Mouse (Mus musculus): Measurements from ENCODE around the gene Tfeb. TPM values are rescaled to one million over a fixed set of nuclear protein-coding genes. Genes with fewer than 3 reads are reported as not detected.

Gene Tfeb
- polyA plus RNA-seq, 1 experiment from 2014 or later: 5.6 TPM

DNA sequence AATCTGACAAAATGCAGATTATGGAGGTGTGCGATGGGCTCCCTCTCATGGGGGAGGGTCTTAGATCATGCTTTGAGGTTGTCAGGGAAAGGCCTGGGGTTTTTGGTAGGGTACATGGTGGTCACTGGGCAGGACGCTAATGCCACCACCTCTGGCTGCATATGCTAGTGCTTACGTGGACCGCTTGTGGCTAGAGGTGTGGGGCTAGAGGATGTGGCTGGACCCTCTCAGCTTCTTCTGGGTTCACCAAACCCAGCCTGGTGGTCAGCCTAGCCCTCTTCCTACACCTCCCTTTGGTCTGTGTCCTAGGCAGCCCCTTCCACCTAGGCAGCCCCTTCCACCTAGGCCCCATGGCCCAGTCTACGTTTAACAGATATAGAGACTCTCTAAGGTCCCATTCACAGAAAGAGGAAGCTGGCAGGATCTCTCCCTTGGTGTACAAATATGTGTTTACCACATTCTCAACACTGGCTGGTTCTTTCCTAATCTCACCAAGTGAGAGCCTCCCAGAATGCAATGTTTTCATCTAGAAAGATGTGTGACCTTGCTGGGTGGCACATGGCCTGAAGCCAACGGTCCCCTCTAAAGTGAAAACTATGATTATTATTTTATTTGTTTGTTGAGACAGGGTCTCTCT lies 29.7 kb downstream of the Tfeb start:
- Histone ChIP-seq H3K4me2 (ENCODE audit: low read depth, severe bottlenecking) (no peak overlapping the region), H3K9me3 (ENCODE audit: control insufficient read depth, low read length) (no peaks in the 10 kb centered on the region), H3K9ac (ENCODE audit: low read length) (no peak overlapping the region), H3K36me3 (ENCODE audit: control insufficient read depth, insufficient read depth, low read length) (no peaks in the 10 kb centered on the region), H3K4me1 (ENCODE audit: control insufficient read depth, insufficient read depth, low read length) (no peaks in the 10 kb centered on the region), H3K27me3 (ENCODE audit: control insufficient read depth, insufficient read depth, low read length) (no peaks in the 10 kb centered on the region), H3K4me3 (ENCODE audit: low read depth, low read length) (no peak overlapping the region), H3K27ac (replicated peaks; ENCODE audit: low read depth, low read length) (no peak overlapping the region)
- ATAC-seq (ENCODE audit: insufficient number of reproducible peaks, low FRiP score, low TSS enrichment, low read depth): no peak
- DNase-seq (ENCODE audit: low spot score): no peak
- WGBS: 93% methylated on average over 6 of the region's 6 CpGs

DNA sequence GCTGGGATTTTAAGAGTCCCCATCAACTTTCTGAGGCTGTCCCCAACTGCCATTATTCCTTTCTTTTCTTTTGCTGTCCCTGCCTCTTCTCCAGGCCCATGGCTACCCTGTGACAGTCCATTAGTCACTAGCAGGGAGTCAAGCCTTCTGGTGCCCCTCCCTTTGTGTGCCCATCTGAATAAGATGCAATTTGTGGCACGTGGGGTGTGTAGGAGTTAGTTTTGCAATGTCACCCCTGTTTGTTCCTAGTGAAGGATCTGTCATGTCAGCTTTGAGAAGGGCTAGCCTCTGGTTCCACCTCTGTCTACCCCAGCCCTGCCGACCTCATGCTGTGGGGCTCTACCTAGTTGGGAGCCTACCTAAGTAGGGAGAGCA lies 30.2 kb downstream of the Tfeb start:
- peaks cover 2% of the 10 kb centered on the region; the same call in 1 of the 2 replicates for H3K9me3 ChIP-seq (ENCODE audit: control insufficient read depth, low read length)
- ATAC-seq (ENCODE audit: insufficient number of reproducible peaks, low FRiP score, low TSS enrichment, low read depth) (no peak), DNase-seq (ENCODE audit: low spot score) (no peak)
- no peak overlapping the region for H3K4me3 ChIP-seq (ENCODE audit: low read depth, low read length)
- H3K4me2 ChIP-seq (ENCODE audit: low read depth, severe bottlenecking): no peak overlapping the region
- no peak overlapping the region for H3K9ac ChIP-seq (ENCODE audit: low read length)
- H3K36me3 ChIP-seq (ENCODE audit: control insufficient read depth, insufficient read depth, low read length): no peaks in the 10 kb centered on the region
- 69% methylated on average over 2 of the region's 2 CpGs for WGBS
- no peaks in the 10 kb centered on the region for H3K27me3 ChIP-seq (ENCODE audit: control insufficient read depth, insufficient read depth, low read length)
- no peaks in the 10 kb centered on the region for H3K4me1 ChIP-seq (ENCODE audit: control insufficient read depth, insufficient read depth, low read length)
- no peak overlapping the region for H3K27ac ChIP-seq (replicated peaks; ENCODE audit: low read depth, low read length)

DNA sequence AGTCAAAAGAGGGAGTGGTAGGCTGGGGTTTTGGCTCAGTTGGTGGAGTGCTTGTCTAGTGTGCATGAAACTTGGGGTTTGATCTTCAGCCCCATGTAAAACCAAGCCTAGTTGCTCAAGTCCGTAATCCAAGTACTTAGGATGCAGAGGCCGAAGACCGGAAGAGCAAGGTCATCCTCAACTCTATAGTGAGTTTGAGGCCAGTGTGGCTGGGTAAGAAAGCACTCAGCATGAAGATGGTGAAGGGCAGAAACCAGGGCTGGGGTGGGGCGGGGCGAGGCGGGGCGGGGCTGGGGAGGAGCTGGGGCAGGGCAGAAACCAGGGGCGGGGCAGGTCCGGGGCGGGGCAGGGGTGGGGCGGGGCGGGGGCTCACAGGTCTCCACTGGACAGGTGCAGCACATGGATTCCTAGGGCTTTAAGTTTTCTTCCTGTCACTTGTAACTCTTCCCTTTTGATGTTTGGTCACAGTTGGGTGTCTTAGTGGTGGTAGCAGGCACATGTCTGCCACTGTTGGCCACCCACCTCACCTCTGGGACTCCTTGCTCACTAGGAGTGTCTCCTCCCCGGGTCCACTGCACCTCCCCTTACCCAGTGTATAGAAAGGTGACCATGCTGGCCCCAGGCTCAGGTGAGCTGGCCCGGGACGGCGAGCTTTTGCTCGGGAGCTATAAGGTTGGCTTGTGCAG lies 30.8 kb downstream of the Tfeb start:
- H3K4me2 ChIP-seq (ENCODE audit: low read depth, severe bottlenecking): no peak overlapping the region
- H3K4me1 ChIP-seq (ENCODE audit: control insufficient read depth, insufficient read depth, low read length): no peaks in the 10 kb centered on the region
- H3K9me3 ChIP-seq (ENCODE audit: control insufficient read depth, low read length): peaks cover 5% of the 10 kb centered on the region; the same call in 1 of the 2 replicates
- H3K4me3 ChIP-seq (ENCODE audit: low read depth, low read length): no peak overlapping the region
- WGBS: 40% methylated on average over 13 of the region's 17 CpGs
- H3K27ac ChIP-seq (replicated peaks; ENCODE audit: low read depth, low read length): no peak overlapping the region
- H3K27me3 ChIP-seq (ENCODE audit: control insufficient read depth, insufficient read depth, low read length): no peaks in the 10 kb centered on the region
- no peak for ATAC-seq (ENCODE audit: insufficient number of reproducible peaks, low FRiP score, low TSS enrichment, low read depth)
- H3K9ac ChIP-seq (ENCODE audit: low read length): no peak overlapping the region
- H3K36me3 ChIP-seq (ENCODE audit: control insufficient read depth, insufficient read depth, low read length): no peaks in the 10 kb centered on the region
- no peak for DNase-seq (ENCODE audit: low spot score)

DNA sequence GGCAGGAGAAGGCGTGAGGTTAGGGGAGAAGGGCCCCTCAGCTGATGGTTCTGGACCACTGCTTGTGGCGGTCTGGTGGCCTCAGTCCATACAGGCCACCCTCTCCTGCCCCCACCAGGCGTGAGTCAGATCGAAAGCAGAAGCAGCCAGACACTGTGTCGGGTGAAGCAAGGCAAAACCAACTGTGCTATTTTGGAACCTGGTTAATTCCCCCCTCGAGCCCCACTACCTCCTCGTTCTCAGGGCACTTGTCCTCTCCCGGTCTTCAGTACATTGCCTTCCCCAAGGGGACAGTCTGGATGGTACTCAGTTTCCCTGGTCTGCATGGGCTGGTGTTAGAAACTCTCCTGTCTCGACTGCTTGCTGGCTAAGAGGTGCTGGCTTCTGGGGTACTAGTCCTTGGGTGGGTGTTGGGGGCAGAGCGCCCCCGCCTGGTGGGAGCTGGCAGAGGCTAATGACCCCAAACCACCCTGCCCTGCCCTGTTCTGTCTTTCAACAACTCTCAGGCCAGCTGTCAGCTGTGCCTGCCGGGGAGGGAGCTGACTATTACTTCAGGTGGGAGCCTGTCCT lies 32.0 kb downstream of the Tfeb start:
- H3K36me3 ChIP-seq (ENCODE audit: control insufficient read depth, insufficient read depth, low read length): no peaks in the 10 kb centered on the region
- WGBS: 44% methylated on average over 12 of the region's 12 CpGs
- no peaks in the 10 kb centered on the region; the same call in 1 of the 2 replicates for H3K4me1 ChIP-seq (ENCODE audit: control insufficient read depth, insufficient read depth, low read length)
- H3K4me2 ChIP-seq (ENCODE audit: low read depth, severe bottlenecking): no peak overlapping the region; the same call in 1 of the 2 replicates
- peaks cover 5% of the 10 kb centered on the region; the same call in 1 of the 2 replicates for H3K9me3 ChIP-seq (ENCODE audit: control insufficient read depth, low read length)
- no peak overlapping the region for H3K9ac ChIP-seq (ENCODE audit: low read length)
- no peak overlapping the region for H3K4me3 ChIP-seq (ENCODE audit: low read depth, low read length)
- DNase-seq (ENCODE audit: low spot score) (no peak), ATAC-seq (ENCODE audit: insufficient number of reproducible peaks, low FRiP score, low TSS enrichment, low read depth) (no peak)
- no peak overlapping the region for H3K27ac ChIP-seq (replicated peaks; ENCODE audit: low read depth, low read length)
- H3K27me3 ChIP-seq (ENCODE audit: control insufficient read depth, insufficient read depth, low read length): no peaks in the 10 kb centered on the region

DNA sequence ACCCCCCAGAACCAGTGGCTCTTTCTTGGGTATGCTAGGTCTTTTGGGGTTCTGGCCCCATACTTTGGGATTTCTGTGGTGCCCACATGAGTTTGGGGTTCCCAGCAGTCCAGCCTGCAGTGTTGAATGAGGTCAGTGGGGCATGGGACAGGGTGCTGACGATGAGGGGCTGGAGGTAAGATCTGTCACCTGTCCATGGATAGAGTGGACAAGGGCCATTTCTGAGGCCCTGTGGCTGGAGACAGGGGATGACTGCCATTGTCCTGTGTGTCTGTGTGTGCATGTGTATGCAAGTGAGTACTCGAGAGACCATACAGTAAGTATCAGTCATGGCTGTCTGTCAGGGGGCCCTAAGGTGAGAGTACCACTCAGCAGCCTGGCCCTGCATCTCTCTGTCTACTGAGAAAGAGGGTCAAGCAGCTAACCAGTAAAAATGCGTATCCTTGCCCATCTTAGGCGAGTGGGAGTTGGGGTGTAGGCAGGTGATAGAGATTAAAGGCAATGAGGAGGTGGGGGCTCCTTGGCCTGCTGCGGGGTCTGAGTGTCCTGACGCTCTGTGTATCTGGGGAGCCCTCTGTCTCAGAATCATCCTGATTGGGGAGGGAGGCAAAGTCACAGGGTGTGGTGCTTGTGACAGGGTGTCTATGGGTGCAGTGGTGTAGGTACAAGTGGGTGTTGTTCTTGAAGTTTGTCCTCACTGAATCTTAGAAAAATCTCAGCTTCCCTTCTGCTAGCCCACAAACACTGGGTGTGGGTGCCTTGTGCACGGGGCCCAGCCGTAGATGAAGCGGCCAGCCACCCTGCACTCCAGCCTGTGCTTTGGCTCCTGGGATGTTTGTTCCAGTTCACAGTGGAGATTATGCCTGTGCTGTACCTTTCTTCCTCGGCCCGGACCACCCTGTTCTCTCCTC lies 32.8 kb downstream of the Tfeb start:
- Histone ChIP-seq H3K27me3 (ENCODE audit: control insufficient read depth, insufficient read depth, low read length) (no peaks in the 10 kb centered on the region), H3K36me3 (ENCODE audit: control insufficient read depth, insufficient read depth, low read length) (no peaks in the 10 kb centered on the region), H3K9me3 (ENCODE audit: control insufficient read depth, low read length) (peaks cover 5% of the 10 kb centered on the region; the same call in 1 of the 2 replicates), H3K4me2 (ENCODE audit: low read depth, severe bottlenecking) (no peak overlapping the region), H3K9ac (ENCODE audit: low read length) (no peak overlapping the region), H3K27ac (replicated peaks; ENCODE audit: low read depth, low read length) (no peak overlapping the region), H3K4me1 (ENCODE audit: control insufficient read depth, insufficient read depth, low read length) (no peaks in the 10 kb centered on the region; the same call in 1 of the 2 replicates), H3K4me3 (ENCODE audit: low read depth, low read length) (no peak overlapping the region)
- 81% methylated on average over 11 of the region's 11 CpGs for WGBS
- no peak for DNase-seq (ENCODE audit: low spot score)
- no peak for ATAC-seq (ENCODE audit: insufficient number of reproducible peaks, low FRiP score, low TSS enrichment, low read depth)

DNA sequence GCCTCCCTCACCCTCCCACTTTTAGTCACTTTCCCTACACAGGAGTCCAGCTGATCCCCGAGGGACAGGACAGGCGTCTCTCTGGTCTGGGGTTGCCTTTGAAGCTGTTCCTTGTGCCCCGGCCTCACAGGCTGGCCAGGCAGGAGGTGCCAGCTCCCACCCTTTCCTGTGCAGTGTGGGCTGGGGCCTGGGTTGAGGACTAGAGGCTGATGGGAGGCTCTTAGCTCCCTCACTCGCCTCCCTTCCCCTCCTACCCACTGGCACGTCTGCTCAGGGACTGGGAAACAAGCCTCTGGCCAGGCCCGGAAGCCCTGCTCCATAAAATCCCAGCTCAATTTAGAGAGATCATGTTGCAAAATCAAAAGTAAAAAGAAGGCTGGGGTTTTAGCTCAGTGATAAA lies 36.8 kb downstream of the Tfeb start:
- no peaks in the 10 kb centered on the region for H3K36me3 ChIP-seq (ENCODE audit: control insufficient read depth, insufficient read depth, low read length)
- 23% methylated on average over 6 of the region's 6 CpGs for WGBS
- no peak overlapping the region for H3K4me2 ChIP-seq (ENCODE audit: low read depth, severe bottlenecking)
- no peak overlapping the region for H3K9ac ChIP-seq (ENCODE audit: low read length)
- no peaks in the 10 kb centered on the region for H3K27me3 ChIP-seq (ENCODE audit: control insufficient read depth, insufficient read depth, low read length)
- DNase-seq (ENCODE audit: low spot score): no peak
- H3K4me1 ChIP-seq (ENCODE audit: control insufficient read depth, insufficient read depth, low read length): peaks cover 2% of the 10 kb centered on the region; the same call in 1 of the 2 replicates
- ATAC-seq (ENCODE audit: insufficient number of reproducible peaks, low FRiP score, low TSS enrichment, low read depth): peak; percentile 23; the same call in 1 of the 2 replicates
- H3K4me3 ChIP-seq (ENCODE audit: low read depth, low read length): no peak overlapping the region
- peaks cover 5% of the 10 kb centered on the region; the same call in 1 of the 2 replicates for H3K9me3 ChIP-seq (ENCODE audit: control insufficient read depth, low read length)
- H3K27ac ChIP-seq (replicated peaks; ENCODE audit: low read depth, low read length): no peak overlapping the region

DNA sequence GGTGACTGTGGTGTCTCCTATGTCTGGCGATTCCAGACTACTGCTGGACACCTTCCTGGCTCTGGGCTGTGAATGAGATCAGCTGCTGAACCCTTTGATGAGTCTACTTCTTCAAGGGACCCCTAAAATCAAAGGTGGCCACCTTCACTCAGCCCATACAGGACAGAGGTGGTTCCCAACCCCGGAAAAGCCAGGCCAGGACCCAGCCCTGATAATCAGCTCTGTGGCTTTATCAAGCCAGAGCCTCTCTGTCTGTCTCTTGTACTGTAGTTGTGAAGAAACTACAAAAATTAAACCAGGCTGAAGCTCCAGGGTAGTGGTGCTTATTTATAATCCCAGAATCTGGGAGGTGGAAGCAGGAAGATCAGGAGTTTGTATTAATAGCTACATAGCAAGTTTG lies 40.3 kb downstream of the Tfeb start:
- Histone ChIP-seq H3K4me1 (ENCODE audit: control insufficient read depth, insufficient read depth, low read length) (peaks cover 2% of the 10 kb centered on the region; the same call in 1 of the 2 replicates), H3K4me3 (ENCODE audit: low read depth, low read length) (no peak overlapping the region), H3K9ac (ENCODE audit: low read length) (no peak overlapping the region), H3K4me2 (ENCODE audit: low read depth, severe bottlenecking) (no peak overlapping the region), H3K9me3 (ENCODE audit: control insufficient read depth, low read length) (peaks cover 3% of the 10 kb centered on the region; the same call in 1 of the 2 replicates), H3K27me3 (ENCODE audit: control insufficient read depth, insufficient read depth, low read length) (no peaks in the 10 kb centered on the region), H3K36me3 (ENCODE audit: control insufficient read depth, insufficient read depth, low read length) (no peaks in the 10 kb centered on the region), H3K27ac (replicated peaks; ENCODE audit: low read depth, low read length) (no peak overlapping the region)
- ATAC-seq (ENCODE audit: insufficient number of reproducible peaks, low FRiP score, low TSS enrichment, low read depth) (no peak), DNase-seq (ENCODE audit: low spot score) (no peak)
- WGBS: 44% methylated on average over 2 of the region's 2 CpGs

DNA sequence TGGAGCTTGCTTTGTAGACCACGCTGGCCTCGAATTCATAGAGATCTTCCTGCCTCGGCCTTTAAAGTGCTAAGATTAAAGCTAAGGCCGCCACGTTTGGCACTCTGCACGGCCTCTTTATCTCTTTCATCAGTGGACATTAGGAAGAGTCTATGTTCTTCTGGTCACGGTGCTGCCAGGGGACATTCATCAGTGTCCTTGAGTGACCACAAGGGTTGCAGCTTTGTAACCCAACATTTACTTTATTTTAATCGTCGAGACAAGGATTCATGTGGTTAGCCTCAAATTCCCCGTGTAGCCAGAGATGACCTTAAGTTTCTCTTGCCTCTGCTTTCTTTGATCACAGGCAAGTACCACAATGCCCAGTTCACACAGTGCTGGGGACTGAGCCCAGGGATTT lies 43.6 kb downstream of the Tfeb start:
- Histone ChIP-seq H3K27me3 (ENCODE audit: control insufficient read depth, insufficient read depth, low read length) (no peaks in the 10 kb centered on the region), H3K27ac (replicated peaks; ENCODE audit: low read depth, low read length) (no peak overlapping the region), H3K4me1 (ENCODE audit: control insufficient read depth, insufficient read depth, low read length) (0 out of 2 replicates have a peak, but pooled peaks cover 2% of the 10 kb centered on the region), H3K9me3 (ENCODE audit: control insufficient read depth, low read length) (no peaks in the 10 kb centered on the region), H3K4me3 (ENCODE audit: low read depth, low read length) (no peak overlapping the region), H3K36me3 (ENCODE audit: control insufficient read depth, insufficient read depth, low read length) (no peaks in the 10 kb centered on the region), H3K9ac (ENCODE audit: low read length) (no peak overlapping the region), H3K4me2 (ENCODE audit: low read depth, severe bottlenecking) (no peak overlapping the region)
- WGBS: 77% methylated on average over 10 of the region's 10 CpGs
- ATAC-seq (ENCODE audit: insufficient number of reproducible peaks, low FRiP score, low TSS enrichment, low read depth): no peak
- no peak for DNase-seq (ENCODE audit: low spot score)
